Mouse (Mus musculus): Measurements from ENCODE around the gene Cisd3. TPM values are rescaled to one million over a fixed set of nuclear protein-coding genes. Genes with fewer than 3 reads are reported as not detected.

Cisd3 gene
- polyA plus RNA-seq, 1 experiment, result 112 TPM

GRCm38 (mm10) chr11:97694435-97694834, 8.8 kb downstream of the Cisd3 start:
- H3K27me3 ChIP-seq (ENCODE audit: control insufficient read depth, insufficient read depth, insufficient read length), result no peaks in the 10 kb centered on the region
- no peak overlapping the region for H3ac ChIP-seq (ENCODE audit: control insufficient read depth, insufficient read length)
- H3K79me2 ChIP-seq (ENCODE audit: control insufficient read depth, insufficient read depth), result peaks cover 45% of the 10 kb centered on the region
- no peak overlapping the region for H3K4me3 ChIP-seq
- TF ChIP-seq E2F4 (IDR thresholded peaks at IDR 0.05; ENCODE audit: insufficient read depth) (no peak), USF1 (IDR thresholded peaks at IDR 0.05; ENCODE audit: low read depth) (no peak), POLR2AphosphoS2 (IDR thresholded peaks at IDR 0.05; ENCODE audit: insufficient read length, low read depth) (no peak), MYOG (IDR thresholded peaks at IDR 0.05; ENCODE audit: control insufficient read depth in 1 of 3, insufficient read depth in 1 of 3, insufficient read length in 2 of 3, low read depth in 2 of 3) (no peak), TCF3 (IDR thresholded peaks at IDR 0.05; ENCODE audit: insufficient read length, low read depth) (no peak), CEBPB (IDR thresholded peaks at IDR 0.05; ENCODE audit: insufficient read depth, poor library complexity, severe bottlenecking) (no peak), REST (IDR thresholded peaks at IDR 0.05; ENCODE audit: insufficient read depth, insufficient read length) (no peak), POLR2A (IDR thresholded peaks at IDR 0.05; ENCODE audit: insufficient read length, low read depth) (no peak), MYOD1 (IDR thresholded peaks at IDR 0.05; ENCODE audit: control insufficient read depth in 1 of 3, insufficient read length in 2 of 3, low read depth in 2 of 3) (no peak)
- no peak overlapping the region for H3K4me2 ChIP-seq (ENCODE audit: low read depth)
- H3K36me3 ChIP-seq (ENCODE audit: control insufficient read depth, insufficient read depth), result peaks cover 12% of the 10 kb centered on the region

- H3K79me2 ChIP-seq (ENCODE audit: control insufficient read depth, insufficient read depth), result peaks cover 45% of the 10 kb centered on the region
- no peaks in the 10 kb centered on the region for H3K27me3 ChIP-seq (ENCODE audit: control insufficient read depth, insufficient read depth, insufficient read length)
- H3K4me2 ChIP-seq (ENCODE audit: low read depth), result no peak overlapping the region
- no peak overlapping the region for H3K4me3 ChIP-seq
- TF ChIP-seq TCF3 (IDR thresholded peaks at IDR 0.05; ENCODE audit: insufficient read length, low read depth), result no peak
- TF ChIP-seq MAX (IDR thresholded peaks at IDR 0.05; ENCODE audit: low read depth), result no peak
- no peak for TF ChIP-seq CEBPB (IDR thresholded peaks at IDR 0.05; ENCODE audit: insufficient read depth, poor library complexity, severe bottlenecking)
- TF ChIP-seq POLR2AphosphoS2 (IDR thresholded peaks at IDR 0.05; ENCODE audit: insufficient read length, low read depth), result no peak
- no peak for TF ChIP-seq POLR2A (IDR thresholded peaks at IDR 0.05; ENCODE audit: insufficient read length, low read depth)
- no peak for TF ChIP-seq MYOG (IDR thresholded peaks at IDR 0.05; ENCODE audit: control insufficient read depth in 1 of 3, insufficient read depth in 1 of 3, insufficient read length in 2 of 3, low read depth in 2 of 3)
- H3ac ChIP-seq (ENCODE audit: control insufficient read depth, insufficient read length), result no peak overlapping the region
- H3K36me3 ChIP-seq (ENCODE audit: control insufficient read depth, insufficient read depth), result peaks cover 11% of the 10 kb centered on the region
Measured at GRCm38 (mm10) chr11:97694921-97695711, 9.5 kb downstream of the Cisd3 start.

GRCm38 (mm10) chr11:97695712-97696401, 10.2 kb downstream of the Cisd3 start:
- Histone ChIP-seq H3K4me2 (ENCODE audit: low read depth) (no peak overlapping the region), H3K79me2 (ENCODE audit: control insufficient read depth, insufficient read depth) (peaks cover 45% of the 10 kb centered on the region), H3K27me3 (ENCODE audit: control insufficient read depth, insufficient read depth, insufficient read length) (no peaks in the 10 kb centered on the region), H3ac (ENCODE audit: control insufficient read depth, insufficient read length) (no peak overlapping the region), H3K36me3 (ENCODE audit: control insufficient read depth, insufficient read depth) (peaks cover 11% of the 10 kb centered on the region), H3K4me3 (no peak overlapping the region)
- TF ChIP-seq SRF (IDR thresholded peaks at IDR 0.05; ENCODE audit: control insufficient read depth, insufficient read length, low read depth), result no peak
- no peak for TF ChIP-seq TCF12 (IDR thresholded peaks at IDR 0.05; ENCODE audit: insufficient read depth, poor library complexity, severe bottlenecking)
- TF ChIP-seq USF1 (IDR thresholded peaks at IDR 0.05; ENCODE audit: low read depth), result no peak
- no peak for TF ChIP-seq MAX (IDR thresholded peaks at IDR 0.05; ENCODE audit: low read depth)
- TF ChIP-seq TCF3 (IDR thresholded peaks at IDR 0.05; ENCODE audit: insufficient read length, low read depth), result no peak
- no peak for TF ChIP-seq MYOG (IDR thresholded peaks at IDR 0.05; ENCODE audit: control insufficient read depth in 1 of 3, insufficient read depth in 1 of 3, insufficient read length in 2 of 3, low read depth in 2 of 3)
- no peak for TF ChIP-seq POLR2AphosphoS2 (IDR thresholded peaks at IDR 0.05; ENCODE audit: insufficient read length, low read depth)
- TF ChIP-seq REST (IDR thresholded peaks at IDR 0.05; ENCODE audit: insufficient read depth, insufficient read length), result no peak
- no peak for TF ChIP-seq CEBPB (IDR thresholded peaks at IDR 0.05; ENCODE audit: insufficient read depth, poor library complexity, severe bottlenecking)
- TF ChIP-seq MYOD1 (IDR thresholded peaks at IDR 0.05; ENCODE audit: control insufficient read depth in 1 of 3, insufficient read length in 2 of 3, low read depth in 2 of 3), result no peak
- no peak for TF ChIP-seq POLR2A (IDR thresholded peaks at IDR 0.05; ENCODE audit: insufficient read length, low read depth)
- TF ChIP-seq E2F4 (IDR thresholded peaks at IDR 0.05; ENCODE audit: insufficient read depth), result no peak

- H3K4me3 ChIP-seq, result no peak overlapping the region
- TF ChIP-seq POLR2AphosphoS2 (IDR thresholded peaks at IDR 0.05; ENCODE audit: insufficient read length, low read depth), result no peak
- no peak for TF ChIP-seq SRF (IDR thresholded peaks at IDR 0.05; ENCODE audit: control insufficient read depth, insufficient read length, low read depth)
- TF ChIP-seq TCF3 (IDR thresholded peaks at IDR 0.05; ENCODE audit: insufficient read length, low read depth), result no peak
- TF ChIP-seq USF1 (IDR thresholded peaks at IDR 0.05; ENCODE audit: low read depth), result no peak
- H3K27me3 ChIP-seq (ENCODE audit: control insufficient read depth, insufficient read depth, insufficient read length), result no peaks in the 10 kb centered on the region
- no peak overlapping the region for H3K4me2 ChIP-seq (ENCODE audit: low read depth)
- no peak overlapping the region for H3ac ChIP-seq (ENCODE audit: control insufficient read depth, insufficient read length)
- H3K36me3 ChIP-seq (ENCODE audit: control insufficient read depth, insufficient read depth), result peaks cover 3% of the 10 kb centered on the region
- H3K79me2 ChIP-seq (ENCODE audit: control insufficient read depth, insufficient read depth), result peaks cover 45% of the 10 kb centered on the region
Measured at GRCm38 (mm10) chr11:97696669-97697068, 11.0 kb downstream of the Cisd3 start.
